Mouse (Mus musculus): ENCODE results near the gene Tut7.

- TF ChIP-seq CTCF (IDR thresholded peaks at IDR 0.05; ENCODE audit: low read depth) (peak; percentile 41), EP300 (IDR thresholded peaks at IDR 0.05; ENCODE audit: low read depth) (no peak)
Observed at GRCm38 (mm10) chr13:59868011-59868649, 45.2 kb upstream of the Tut7 start.

Data from liver, postnatal 0 days (tissue).